Mouse (Mus musculus): ENCODE results near the gene S1pr1.

GRCm38 (mm10) chr3:115704254-115704908 is 10.5 kb downstream of the S1pr1 start:
- TF ChIP-seq CTCF (IDR thresholded peaks at IDR 0.05; ENCODE audit: low read depth) (no peak), EP300 (IDR thresholded peaks at IDR 0.05; ENCODE audit: low read depth) (no peak)
